Mouse (Mus musculus) layer of hippocampus, adult 8-10 months (tissue): Measurements from ENCODE around the gene Nup37. TPM values are rescaled to one million over a fixed set of nuclear protein-coding genes. Genes with fewer than 3 reads are reported as not detected.

Experiments used
- DNase-seq, 2 experiments: peaks; one replicate each; pipeline ENCODE4 v3.0.0; 2022; ENCODE audit warnings: low spot score in 2 of 2
- total RNA-seq, 4 experiments: library from RNA; stranded (reverse); gene quantifications; 2 replicates each; pipeline ENCODE4 v1.2.4; 2022

The Nup37 gene
- total RNA-seq, 4 experiments from 2014 or later: 6.6 to 8.5 (median 7.8) TPM

DNA sequence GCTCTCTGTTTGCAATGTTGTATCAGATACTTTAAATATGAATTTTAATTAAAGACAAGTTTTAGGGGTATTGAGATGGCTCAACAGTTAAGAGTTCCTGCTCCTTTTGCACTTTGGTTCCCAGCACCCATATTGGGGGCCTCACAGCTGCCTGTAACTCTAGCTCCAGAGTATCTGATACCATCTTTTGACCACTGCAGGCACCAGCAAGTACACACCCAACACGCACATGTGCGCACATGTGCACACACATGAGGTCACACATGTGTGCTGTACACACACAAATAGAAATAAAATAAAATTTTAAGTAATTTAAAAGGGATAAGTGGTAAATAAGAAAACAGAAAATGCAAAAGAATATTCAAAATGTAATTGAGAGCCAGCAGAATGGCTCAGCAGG lies 81.2 kb downstream of the Nup37 start:
- no peak for DNase-seq

Other genes with a start within 250 kb of the Nup37 start
- 1 to 10 TPM in 1 of 4 experiments, not detected in 3; 1.1 TPM for gene Pmch, start 55.9 kb upstream of the Nup37 start, total RNA-seq
- gene Parpbp, start 51 bp upstream of the Nup37 start, total RNA-seq: 1 to 10 TPM in 2 of 4 experiments, under 1 TPM in 2; 0.70 to 1.3 (median 1.0) TPM
- 10 to 100 TPM; 25.5 to 28.8 (median 27.3) TPM for gene Washc3, start 54.1 kb downstream of the Nup37 start, total RNA-seq
- 1 to 10 TPM; 1.0 to 1.7 (median 1.6) TPM for gene Dram1, start 232.1 kb downstream of the Nup37 start, total RNA-seq
- 10 to 100 TPM; 68.7 to 78.3 (median 75.5) TPM for gene Gnptab, start 232.1 kb downstream of the Nup37 start, total RNA-seq